Mouse (Mus musculus): ENCODE results near the gene Has3. TPM values are rescaled to one million over a fixed set of nuclear protein-coding genes. Genes with fewer than 3 reads are reported as not detected.

Has3 gene
- polyA plus RNA-seq, 1 experiment = 3.1 TPM

DNA sequence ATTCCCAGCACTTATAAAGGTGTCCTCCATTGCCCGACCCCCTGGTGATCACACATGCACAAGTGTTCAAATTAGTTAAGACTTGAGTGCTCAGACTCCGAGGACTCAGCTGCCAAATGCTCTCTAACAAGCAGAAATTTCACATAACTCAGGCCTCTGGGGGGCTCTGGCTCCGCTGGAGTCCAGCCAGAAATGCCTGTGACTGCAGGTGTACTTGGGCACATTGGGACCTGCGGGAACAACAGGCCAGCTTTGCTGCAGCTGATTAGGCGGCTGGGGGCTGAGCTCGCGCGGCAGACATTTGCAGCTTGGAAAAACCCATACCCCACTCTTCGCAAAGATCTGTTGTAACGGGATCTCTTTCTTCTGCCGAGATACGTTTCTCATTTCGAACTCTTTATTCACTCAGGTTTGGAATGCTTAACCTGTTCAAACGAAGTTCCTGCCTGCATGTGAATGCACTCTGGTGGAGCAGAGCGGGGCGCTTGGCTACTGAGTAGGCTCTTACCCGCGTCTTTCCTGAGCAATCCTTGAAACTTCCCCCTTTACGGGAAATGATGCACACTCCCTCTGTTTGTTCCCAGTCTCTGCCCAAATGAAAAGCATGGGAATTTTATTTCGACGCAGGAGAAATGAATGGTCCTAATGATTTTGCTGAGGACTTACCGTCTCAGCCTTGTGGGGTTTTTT lies 62.5 kb downstream of the Has3 start:
- DNase-seq (ENCODE audit: low spot score) = no peak

DNA sequence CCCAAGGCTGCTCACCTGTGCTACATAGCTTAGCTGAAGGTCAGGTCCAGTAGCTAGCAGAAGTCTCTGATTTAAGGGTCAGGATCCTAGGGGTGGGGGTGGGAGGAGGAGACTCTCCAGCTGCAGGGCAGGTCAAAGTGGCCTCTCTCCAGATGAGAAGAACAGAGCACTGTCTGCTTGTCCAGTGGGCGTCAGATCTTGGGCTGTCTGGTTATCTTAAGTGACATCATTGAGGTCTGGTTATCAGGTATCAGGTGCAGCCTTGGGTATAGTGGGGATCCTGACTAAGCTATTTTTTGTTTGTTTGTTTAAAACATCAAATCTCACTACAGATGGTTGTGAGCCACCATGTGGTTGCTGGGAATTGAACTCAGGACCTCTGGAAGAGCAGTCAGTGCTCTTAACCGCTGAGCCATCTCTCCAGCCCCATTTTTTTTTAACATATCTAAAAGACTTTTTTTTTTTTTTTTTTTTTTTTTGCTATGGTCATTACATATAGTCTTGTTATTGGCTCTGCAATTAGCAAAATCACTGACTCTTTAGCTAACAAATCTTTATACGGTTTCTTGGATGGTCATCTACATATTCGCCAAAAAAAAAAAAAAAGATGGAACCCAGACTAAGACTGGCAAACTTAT lies 63.6 kb downstream of the Has3 start:
- no peak for DNase-seq (ENCODE audit: low spot score)

Other genes with a start within 250 kb of the Has3 start
- gene Tango6, start 187.2 kb upstream of the Has3 start, polyA plus RNA-seq (2012; rRNA removed) = 4.4 and 5.0 TPM in 2 replicates
- 24.7 and 30.2 TPM in 2 replicates for gene Utp4, start 23.4 kb downstream of the Has3 start, polyA plus RNA-seq (2012; rRNA removed)
- 26.8 and 28.9 TPM in 2 replicates for gene Sntb2, start 65.5 kb downstream of the Has3 start, polyA plus RNA-seq (2012; rRNA removed)
- gene Vps4a, start 161.0 kb downstream of the Has3 start, polyA plus RNA-seq (2012; rRNA removed) = 45.1 and 46.6 TPM in 2 replicates
- 28.6 and 29.1 TPM in 2 replicates for gene Pdf, start 178.4 kb downstream of the Has3 start, polyA plus RNA-seq (2012; rRNA removed)
- gene Cog8, start 186.4 kb downstream of the Has3 start, polyA plus RNA-seq (2012; rRNA removed) = 30.6 and 37.2 TPM in 2 replicates
- 40.5 and 50.2 TPM in 2 replicates for gene Nip7, start 186.6 kb downstream of the Has3 start, polyA plus RNA-seq (2012; rRNA removed)
- gene Tmed6, start 195.4 kb downstream of the Has3 start, polyA plus RNA-seq (2012; rRNA removed) = not detected in 2 replicates
- 18.5 and 22.1 TPM in 2 replicates for gene Terf2, start 226.3 kb downstream of the Has3 start, polyA plus RNA-seq (2012; rRNA removed)

Data from urinary bladder, adult 2 months (tissue).